Mouse (Mus musculus) spleen, postnatal 10 days (tissue): Measurements from ENCODE around the gene Slc30a5.
"Not testable (repeated sequence)": the region's sequence is repeated elsewhere in the genome, so short reads cannot be mapped to it uniquely, and the experiment has no call there.

Source experiments
- DNase-seq, 2 experiments: peaks; one replicate each; pipeline ENCODE4 v3.0.0; 2021 to 2022; ENCODE audit warnings: low spot score in 2 of 2

Gene Slc30a5

DNA sequence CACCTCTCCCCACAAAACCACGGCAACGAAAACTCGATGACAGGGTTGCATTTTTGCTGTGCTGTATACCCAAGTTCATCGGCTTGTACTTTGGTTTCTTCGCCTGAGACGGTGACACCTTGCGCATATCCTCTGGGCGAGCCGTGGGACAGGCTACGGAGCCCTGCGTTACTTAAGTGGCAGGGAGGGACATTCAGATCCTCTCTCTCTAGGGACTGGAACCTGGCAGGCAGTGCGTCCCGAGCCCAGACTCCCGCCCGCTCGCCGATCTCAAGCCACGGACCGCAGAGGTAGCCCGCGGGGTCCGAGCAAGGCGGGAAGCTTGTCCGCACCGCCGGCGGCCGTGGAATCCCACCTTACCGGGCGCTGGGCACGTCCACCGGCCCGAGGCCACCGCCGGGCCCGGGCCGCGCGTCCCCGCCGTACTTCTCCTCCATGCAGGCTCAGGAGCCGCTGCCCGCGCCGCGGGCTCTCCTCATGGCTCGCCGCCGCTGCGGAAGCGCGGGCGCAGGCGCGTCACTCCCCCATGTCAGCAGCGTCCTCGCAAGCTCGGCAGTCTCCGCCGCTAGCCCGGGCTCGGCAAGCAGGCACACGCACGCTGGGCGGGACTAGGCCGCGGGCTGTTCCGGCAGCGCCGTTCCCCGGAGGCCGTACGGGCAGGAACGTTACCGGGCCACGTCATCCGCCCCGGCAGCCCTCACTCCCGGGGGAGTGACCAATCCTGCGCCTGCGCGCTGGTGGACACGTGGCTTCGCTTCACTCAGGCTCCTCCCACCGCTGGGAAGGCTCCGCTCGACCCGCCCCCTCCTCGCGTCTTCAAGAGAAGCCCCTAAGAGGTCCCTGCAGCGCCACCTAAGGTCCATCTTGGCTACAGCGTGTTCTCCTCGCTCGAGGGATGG is at the start of gene Slc30a5:
Gene Slc30a5 (minus strand): TSS at position 687 of the 899 bp plus-strand sequence.
- peak; percentile 98 to 100 for DNase-seq

DNA sequence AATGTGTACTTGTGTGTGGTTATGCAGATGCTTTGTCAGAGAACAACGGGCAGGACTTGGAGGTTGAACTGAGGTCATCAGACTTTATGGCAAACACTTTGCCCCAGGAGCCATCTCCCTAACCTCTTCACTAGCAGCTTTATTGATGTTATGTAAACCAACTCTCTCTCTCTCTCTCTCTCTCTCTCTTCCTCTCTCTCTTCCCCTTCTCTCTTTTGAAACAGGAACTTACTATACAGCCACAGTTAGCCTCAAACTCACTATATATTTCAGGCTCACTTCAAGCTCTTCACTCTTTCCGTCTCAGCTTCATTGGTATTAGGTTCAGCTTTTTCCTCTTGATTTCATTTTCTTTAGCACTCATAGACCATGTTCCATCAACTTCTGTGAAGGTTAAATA is 48.7 kb upstream of the Slc30a5 start:
- no peak for DNase-seq

DNA sequence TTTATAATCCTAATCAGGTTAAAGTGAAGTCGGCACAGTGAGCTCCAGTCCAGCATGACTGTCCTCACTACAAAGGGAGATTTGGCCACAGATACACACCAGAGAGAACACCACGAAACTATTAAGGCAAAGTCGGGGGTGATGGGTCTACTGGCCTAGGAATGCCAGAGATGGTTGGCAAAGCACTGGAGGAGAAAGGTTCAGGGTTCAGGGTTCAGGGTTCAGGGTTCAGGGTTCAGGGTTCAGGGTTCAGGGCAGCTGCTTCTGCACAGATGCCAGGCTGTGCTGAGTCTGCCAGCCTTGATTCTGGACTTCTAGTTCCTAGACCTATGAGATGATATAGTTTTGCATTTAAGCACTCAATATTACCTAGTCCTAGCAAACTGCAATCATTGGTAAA is 46.6 kb upstream of the Slc30a5 start:
- DNase-seq = no peak

DNA sequence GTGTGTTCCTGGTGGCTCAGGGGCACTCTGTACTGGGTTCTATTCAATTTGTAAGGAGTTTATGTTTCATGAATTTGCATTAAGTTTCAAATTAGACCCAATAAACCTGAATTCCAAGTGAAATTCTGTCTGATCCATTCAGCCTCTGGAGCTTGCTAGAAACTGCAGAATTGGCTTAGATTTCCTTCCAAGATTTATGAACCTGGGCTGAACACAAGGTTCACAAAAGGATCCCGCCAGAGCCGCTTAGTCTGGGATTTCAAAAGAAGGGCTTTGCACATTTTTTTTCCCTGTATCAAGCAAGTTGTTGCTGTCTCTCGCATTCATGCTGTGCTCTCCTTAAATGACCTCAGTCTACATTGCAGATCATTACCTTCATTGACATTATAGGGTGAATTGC is 46.1 kb upstream of the Slc30a5 start:
- no peak for DNase-seq

DNA sequence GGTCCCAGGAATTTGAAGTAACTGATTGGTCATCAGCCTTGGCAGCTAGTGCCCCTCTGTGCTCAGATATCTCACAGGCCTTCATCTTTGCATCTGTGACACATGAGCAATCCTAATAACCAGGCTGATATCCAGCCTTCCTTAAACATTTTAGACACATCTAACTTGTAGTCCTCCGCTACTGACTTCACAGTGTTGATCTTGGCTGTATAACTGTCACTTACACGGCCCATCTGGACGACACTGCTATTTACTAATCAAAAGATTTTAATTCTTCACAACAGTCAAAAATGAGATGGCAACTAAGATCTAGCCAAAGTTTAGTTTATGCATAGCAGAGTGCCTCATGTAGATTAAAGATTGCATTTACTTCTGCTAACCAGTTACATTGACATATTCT is 45.0 kb upstream of the Slc30a5 start:
- no peak for DNase-seq

DNA sequence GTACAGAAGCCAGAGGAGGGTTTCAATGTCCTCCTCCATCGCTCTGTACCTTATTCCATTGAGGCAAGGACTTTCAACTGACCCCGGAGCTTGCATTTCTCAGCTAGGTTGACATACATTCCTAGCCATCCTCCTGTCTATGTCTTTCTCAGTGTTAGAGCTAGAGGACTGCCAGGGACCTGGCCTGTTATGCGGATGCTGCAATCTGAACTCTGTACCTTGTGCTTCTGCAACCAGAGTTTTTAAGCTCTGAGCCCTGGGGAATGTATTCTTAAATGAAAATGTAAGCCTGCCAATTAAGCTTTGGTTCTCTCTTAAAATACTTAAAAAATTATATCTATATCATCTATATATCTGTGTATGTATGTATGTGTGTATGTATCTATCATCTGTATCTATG is 44.5 kb upstream of the Slc30a5 start:
- DNase-seq = no peak

DNA sequence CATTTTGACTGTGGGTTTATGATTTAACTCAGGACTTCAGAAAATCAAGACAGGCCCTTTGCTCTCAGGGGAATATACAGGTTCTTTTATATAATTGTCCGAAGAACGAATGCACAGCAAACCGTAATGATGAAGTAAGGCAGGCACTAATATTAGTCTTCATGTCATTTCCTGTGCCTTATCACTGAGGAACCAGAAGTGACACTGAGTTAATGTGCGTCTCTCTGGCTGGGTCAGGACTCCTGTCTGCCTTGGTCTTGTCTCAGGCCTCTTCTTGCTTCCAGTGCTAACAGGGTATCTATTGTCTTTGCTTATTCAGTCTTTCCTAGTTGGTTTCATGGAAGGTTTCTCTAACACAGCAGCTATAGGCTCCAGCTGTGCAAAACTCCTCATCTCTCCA is 41.9 kb upstream of the Slc30a5 start:
- DNase-seq = no peak

DNA sequence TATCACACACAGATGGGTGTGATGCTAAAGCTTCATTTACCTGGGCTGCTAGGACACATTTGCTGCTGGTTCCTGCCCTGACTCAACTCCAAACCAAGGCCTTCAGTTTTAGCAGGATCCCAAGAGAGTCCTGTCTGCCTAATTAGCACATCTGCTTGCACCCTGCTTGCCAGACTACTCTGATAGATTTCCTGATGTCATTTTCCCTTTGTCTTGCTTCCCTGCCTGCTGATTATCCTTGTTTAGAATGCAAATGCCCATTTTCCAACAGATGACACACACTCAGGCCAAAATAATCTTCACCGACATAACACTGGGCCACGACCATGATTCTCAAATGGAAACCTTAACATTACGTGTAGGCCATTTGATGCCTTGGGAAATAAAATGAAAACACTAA is 41.4 kb upstream of the Slc30a5 start:
- DNase-seq = no peak

DNA sequence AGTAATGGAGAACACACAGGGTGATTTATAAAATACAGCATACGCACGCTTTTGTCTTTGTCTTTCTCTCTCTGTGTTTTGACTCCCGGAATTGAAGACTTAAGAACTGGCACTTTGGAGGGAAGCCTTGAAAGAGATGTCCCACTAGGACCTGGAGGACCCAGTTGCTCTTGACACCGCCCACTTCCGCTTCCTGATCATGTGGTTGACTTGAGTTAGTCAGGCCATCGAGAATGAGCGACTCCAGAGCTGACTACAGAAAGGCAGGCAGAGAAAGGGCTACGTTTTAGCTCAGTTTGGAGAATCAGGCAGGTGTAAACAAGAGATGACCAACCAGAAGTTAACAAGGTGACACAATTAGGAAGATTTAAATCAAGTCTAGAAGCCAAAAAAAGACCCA is 40.3 kb upstream of the Slc30a5 start:
- no peak for DNase-seq

DNA sequence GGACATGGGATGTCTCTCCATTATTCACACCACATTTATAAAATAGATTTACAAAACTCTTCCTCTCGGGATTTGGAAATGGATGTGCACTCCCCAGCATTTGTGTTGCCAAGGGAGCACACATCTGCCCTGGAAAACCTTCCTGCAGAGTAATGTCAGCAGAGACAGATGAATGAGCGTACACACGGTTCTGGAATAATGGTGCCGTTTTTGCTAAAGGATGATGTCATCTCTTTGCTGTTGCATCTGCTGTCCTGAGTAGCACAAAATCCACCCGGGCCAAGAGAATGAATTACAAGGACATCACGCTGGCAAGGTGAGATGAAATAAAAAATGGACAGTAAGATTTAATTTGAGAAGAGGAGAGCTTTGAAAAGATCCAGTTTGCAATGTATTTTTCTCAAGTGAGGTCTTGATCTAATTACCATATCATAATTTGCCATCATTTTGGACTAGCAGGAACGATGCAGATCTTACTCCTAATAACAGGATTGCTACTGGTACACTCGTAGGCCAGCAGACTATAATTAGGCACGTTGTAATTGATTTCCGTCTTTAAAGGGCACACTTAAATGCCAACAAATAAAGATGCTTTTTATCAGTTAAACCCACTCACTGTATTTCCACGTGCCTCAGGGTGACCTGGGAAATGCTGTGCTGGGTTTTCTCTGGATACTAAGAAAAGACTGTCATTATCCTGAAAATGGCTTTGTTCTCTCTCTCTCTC is 38.4 kb upstream of the Slc30a5 start:
- DNase-seq = no peak

DNA sequence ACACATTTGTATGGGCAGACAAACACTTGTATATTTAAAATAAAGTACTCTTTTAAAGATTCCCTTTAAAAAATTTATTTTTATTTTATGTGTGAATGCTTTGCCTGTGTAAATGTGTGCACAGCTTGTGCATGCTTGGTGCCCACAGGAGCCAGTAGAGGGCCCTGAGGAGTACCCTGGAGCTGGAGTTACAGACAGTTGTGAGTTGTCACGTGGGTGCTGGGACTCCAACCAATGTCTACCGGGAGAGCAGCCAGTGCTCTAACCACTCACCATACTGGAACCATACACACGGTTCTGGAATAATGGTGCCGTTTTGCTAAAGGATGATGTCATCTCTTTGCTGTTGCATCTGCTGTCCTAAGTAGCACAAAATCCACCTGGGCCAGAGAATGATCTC is 36.6 kb upstream of the Slc30a5 start:
- DNase-seq = no peak

DNA sequence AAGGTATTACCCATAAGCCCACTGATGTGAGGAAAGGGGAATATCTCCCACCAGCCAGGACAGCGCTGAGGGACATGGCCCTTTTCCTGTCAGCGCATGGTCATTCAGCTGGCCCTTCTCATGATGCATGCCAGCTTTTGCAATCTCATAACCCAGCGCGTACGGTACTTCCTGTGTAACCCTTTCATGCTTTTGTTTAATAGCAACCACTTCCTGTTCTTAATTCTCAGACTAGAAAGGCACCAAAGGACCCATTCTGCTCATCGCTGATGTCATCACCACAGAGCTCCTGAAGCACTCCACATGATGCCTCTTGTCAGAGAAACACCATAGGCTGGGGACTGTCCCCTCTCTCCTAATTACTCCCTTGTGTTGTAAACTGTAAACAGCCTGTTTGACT is 33.1 kb upstream of the Slc30a5 start:
- no peak for DNase-seq

DNA sequence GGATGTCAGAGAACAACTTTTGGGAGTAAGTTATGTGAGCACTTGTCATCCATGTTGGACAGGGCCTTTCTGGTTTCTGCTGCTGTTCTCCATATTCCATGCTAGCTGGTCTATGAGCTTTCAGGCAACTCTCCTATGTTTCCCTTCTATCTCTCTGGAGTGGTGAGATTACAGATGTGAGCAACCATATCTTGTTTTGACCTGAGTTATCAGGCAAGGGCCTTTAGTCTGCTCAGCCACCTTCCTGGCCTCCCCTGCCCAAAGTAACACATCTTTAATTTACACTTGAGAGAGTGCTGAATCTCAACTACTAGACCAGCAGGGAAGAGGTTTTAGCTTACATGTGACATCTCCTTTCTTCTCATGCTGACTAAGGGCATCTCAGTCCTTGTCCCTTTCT is 32.5 kb upstream of the Slc30a5 start:
- no peak for DNase-seq

DNA sequence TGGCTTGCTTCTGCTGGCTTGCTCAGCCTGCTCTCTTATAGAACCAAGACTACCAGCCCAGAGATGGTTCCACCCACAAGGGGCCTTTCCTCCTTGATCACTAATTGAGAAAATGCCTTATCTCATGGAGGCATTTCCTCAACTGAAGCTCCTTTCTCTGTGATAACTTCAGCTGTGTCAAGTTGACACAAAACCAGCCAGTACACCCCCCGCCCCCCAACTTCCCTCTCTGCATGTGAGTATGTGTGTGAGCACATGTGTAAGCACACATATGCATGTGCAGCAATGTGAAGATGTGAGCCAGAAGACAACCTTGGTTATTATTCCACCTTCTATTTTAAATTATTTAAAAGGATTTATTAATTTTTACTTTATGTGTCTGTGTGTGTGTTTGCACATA is 30.7 kb upstream of the Slc30a5 start:
- not testable (repeated sequence) for DNase-seq

DNA sequence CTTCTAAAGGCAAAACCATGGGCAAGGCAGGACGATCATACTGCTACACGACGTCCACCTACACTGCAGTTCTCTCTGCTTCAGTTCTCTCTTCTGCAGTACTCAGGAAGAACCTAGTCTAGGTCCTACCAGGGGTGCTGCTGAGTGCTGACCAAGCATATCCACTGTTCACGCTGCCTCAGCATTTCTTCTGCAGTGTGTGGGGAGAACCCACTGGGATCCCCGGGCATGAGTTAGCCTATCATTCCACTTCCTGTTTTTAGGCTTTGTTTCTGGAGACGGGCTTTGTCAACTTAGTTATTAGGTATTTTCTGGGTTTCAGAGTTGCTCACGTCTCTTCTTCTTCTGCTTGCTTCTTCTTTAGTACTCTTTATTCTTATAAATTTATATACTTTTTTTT is 25.9 kb upstream of the Slc30a5 start:
- DNase-seq = no peak

DNA sequence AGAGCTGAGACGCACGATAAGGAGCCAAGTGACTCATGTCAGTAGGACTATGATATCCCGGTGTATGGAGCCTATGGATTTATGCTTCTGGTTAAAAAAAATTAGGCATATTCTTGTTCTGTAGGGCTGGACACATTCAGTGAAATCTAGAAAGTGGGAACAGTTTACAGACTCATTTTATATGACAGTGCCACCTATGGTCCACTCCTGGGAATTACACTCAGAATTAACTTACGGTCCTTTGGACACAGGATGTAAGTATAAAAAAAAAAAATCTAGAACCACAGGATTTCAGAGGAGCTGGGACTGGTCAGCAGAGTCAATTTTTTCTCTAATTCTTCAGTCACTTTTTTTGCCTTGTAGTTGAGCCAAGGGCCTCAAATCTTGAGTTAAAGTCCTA is 20.9 kb upstream of the Slc30a5 start:
- DNase-seq = peak in 1 of 2 experiments; percentile 57

DNA sequence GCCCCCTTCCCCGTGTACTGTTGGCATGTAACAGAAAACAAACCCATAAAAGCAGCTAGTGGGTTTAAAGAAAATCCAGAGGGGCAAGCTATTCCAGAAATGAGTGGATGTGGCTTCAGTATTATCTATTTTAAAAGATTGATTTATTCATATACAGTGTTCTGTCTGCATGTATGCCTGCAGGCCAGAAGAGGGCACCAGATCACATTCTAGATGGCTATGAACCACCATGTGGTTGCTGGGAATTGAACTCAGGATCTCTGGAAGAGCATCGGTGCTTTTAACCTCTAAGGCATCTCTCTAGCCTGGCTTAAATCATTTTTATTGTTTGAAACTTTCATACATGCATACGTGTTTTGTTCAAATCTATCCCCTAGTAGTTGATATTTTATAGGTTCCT is 19.9 kb upstream of the Slc30a5 start:
- DNase-seq = peak in 1 of 2 experiments; percentile 40

DNA sequence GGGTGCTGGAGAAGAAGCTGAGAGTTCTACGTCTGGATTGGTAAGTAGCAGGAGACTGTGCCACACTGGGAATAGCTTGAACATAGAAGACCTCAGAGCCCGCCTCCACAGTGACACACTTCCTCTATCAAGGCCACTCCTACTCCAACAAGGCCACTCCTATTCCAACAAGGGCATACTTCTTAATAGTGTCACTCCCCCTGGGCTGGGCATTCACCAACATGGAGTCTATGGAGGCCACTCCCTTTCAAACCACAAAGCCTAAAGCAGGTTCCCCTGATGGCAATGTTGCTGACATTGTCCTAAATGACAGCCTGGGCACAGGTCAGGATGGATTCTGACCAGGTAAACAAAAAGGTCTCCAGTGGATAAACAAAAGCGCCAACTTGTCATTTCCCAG is 15.9 kb upstream of the Slc30a5 start:
- no peak for DNase-seq

DNA sequence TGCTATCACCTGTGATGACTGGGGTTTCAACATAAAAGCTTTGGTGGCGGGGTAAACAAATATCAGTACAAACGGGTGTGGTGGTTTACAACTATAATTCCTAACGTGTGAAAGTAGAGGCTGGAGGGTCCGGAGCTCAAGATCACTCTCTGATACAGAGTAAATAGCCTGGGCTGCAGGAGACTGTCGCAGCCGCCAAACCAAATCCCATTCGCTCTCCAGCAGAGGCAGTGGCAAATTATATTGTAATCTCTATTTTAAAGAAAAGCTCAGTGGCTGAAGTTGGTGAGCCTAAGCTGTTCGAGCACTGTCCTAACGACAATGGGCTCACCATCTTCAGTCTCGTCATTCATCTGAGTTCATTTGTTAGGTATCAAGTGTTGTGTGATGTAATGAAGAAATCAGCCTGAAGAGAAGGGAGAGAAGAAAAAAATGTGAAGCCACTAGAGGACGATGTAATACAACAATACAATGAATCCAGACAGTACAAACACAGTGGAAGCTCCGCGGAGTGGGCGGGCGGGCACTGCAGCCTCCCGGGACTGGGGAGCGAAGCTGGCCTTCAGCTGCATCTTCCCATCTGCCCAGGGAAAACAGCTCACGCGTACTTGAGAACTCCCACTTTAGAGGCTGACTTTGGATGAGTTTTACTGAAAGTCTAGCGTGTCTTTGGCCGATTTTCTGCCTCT is 13.8 kb upstream of the Slc30a5 start:
- DNase-seq = no peak

DNA sequence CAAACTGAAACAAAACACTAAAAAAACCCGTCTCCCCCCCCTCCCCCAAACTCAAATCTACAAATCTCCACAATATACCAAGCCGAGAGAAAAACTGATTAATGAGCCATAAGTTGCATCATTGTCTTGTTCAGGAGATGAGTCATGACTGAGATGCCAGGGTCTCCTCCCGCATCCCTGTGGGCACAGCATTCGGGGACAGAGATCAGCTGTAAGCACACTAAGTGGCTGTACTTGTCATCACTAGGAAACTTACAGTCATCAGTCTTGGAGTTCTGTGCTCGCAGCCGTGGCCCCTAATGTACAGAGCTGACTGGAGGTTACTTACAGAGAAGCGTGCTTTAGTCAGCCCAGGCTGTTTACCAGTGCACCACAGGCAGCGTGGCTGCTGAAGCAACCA is 13.0 kb upstream of the Slc30a5 start:
- DNase-seq = no peak

DNA sequence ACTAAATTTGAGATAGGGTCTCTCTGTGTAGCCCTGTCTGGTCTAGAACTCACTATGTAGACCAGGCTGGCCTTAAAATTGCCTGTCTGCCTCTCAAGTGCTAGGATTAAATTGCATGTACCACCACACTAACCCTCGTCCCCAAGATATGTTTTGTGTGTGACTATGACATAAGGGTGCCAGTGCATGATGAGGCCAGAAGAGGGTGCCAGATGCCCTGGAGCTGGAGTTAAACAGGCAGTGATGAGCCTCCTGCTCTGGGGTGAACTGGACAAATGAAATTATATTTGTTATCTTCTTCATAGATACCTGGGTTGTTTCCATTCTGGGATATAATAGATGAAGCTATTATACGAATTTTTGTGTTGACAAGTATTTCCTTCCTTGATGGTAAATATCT is 10.7 kb upstream of the Slc30a5 start:
- DNase-seq = no peak

DNA sequence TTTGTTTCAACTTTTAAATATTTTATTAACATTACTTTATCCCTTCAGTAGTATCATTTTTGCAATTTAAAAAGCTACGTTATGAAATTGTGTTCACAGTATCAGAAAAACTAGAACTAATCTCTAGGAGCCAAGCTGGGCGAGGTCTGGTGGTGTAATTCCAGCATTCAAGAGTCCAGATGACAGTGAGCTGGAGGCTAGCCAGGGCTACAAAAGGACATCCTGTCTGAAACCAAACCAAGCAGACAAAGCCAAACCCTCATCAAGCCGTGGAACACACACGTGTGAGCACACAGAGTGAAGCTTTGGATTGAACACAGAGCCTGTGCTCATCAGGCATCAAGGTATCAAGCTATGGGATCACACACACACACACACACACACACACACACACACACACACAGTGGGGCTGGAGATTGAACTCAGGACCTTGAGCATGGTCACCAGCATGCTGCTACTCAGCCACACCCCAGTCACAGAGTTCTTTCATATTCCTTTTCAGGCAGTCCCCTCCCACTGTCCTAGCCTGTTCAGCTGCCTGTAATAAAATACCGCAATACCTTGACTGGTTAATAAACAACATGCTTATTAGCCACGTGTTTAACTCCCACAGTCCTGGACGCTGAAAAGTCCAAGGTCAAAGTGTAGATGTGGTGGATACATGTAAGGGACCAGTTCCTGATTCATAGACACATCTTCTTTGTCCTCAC is 9.9 kb upstream of the Slc30a5 start:
- no peak for DNase-seq
